Mouse (Mus musculus) midbrain, embryonic 16.5 days (tissue): ENCODE data around the gene Hist1h1c. TPM values are rescaled to one million over a fixed set of nuclear protein-coding genes. Genes with fewer than 3 reads are reported as not detected.
"Not testable (repeated sequence)": the region's sequence is repeated elsewhere in the genome, so short reads cannot be mapped to it uniquely, and the experiment has no call there.

Experiments used
- ATAC-seq: fragments of 200-750 bp; cut with Nextera tagmentation; 2 replicates; pipeline ENCODE4 v1.8.0; 2017; ENCODE audit warnings: moderate TSS enrichment
- H3K27ac ChIP-seq: fragments of 300-500 bp; sonication (generic); 2 replicates; pipeline ENCODE4 v1.5.1; 2014; ENCODE audit warnings: mild to moderate bottlenecking, low read length, mixed read lengths
- H3K27me3 ChIP-seq: fragments of 300-500 bp; sonication (generic); 2 replicates; pipeline ENCODE4 v1.6.1; 2014; ENCODE audit warnings: low read depth, low read length, mixed read lengths; ENCODE audit not compliant: control insufficient read depth, insufficient read depth
- H3K36me3 ChIP-seq: fragments of 300-500 bp; sonication (generic); 2 replicates; pipeline ENCODE4 v1.6.1; 2014; ENCODE audit warnings: mild to moderate bottlenecking, low read length, moderate library complexity, mixed read lengths; ENCODE audit not compliant: control insufficient read depth, insufficient read depth
- H3K4me1 ChIP-seq: fragments of 300-500 bp; sonication (generic); 2 replicates; pipeline ENCODE4 v1.6.1; 2014; ENCODE audit warnings: mild to moderate bottlenecking, low read length, mixed read lengths; ENCODE audit not compliant: control insufficient read depth, insufficient read depth
- H3K4me2 ChIP-seq: fragments of 300-500 bp; sonication (generic); 2 replicates; pipeline ENCODE4 v1.6.1; 2014; ENCODE audit warnings: mild to moderate bottlenecking, low read length, mixed read lengths
- H3K4me3 ChIP-seq: fragments of 300-500 bp; sonication (generic); 2 replicates; pipeline ENCODE4 v1.5.1; 2014; ENCODE audit warnings: low read depth, mild to moderate bottlenecking, low read length, moderate library complexity, mixed read lengths
- H3K9ac ChIP-seq: fragments of 300-500 bp; sonication (generic); 2 replicates; pipeline ENCODE4 v1.6.1; 2014; ENCODE audit warnings: low read depth, low read length, mixed read lengths
- H3K9me3 ChIP-seq: fragments of 300-500 bp; sonication (generic); replicated peaks from 2 replicates; pipeline ENCODE4 v1.6.1; 2014; ENCODE audit warnings: mild to moderate bottlenecking, low read length, mixed read lengths; ENCODE audit not compliant: control insufficient read depth, poor library complexity, severe bottlenecking
- WGBS: fragments of 180-500 bp; shearing (Covaris S2); extraction: QIAGEN DNeasy Blood & Tissue Kit; methylation state at CpG from one replicate; pipeline ENCODE4 v1.1.7; 2014; 5-methylcytosine and 5-hydroxymethylcytosine counted together
- polyA plus RNA-seq: library from polyadenylated mRNA; unstranded; fragments of >200 nt; fragmentation: Nextera tagmentation; extraction: Ambion mirVana; gene quantifications from 2 replicates; pipeline ENCODE4 v1.2.1, GENCODE M21; 2015

The Hist1h1c gene
- polyA plus RNA-seq, 1 experiment from 2014 or later: 8.7 TPM

DNA sequence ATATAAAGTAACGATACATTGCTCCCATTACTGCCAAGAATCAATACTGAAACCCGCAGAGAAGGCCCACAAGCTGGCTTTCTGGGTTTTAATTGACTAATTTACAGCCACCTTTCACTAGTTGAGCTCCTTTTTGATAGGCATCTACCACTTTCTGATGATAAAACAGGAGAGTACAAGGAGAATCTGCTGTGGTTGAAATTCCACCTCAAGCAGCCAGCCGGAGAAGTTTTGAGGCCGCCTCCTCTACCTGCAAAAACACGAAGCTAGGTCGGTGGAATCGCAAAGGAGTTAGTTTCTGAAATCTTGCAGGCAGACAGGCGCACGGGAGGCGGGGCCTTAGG lies 24.6 kb downstream of the Hist1h1c start:
- Histone ChIP-seq H3K4me2 (peak overlapping the region; percentile 82), H3K27ac (peak overlapping the region; percentile 67), H3K4me1 (peaks cover 25% of the 10 kb centered on the region), H3K9ac (peak overlapping the region; percentile 22; the same call in 1 of the 2 replicates), H3K4me3 (peak overlapping the region; percentile 49), H3K27me3 (no peaks in the 10 kb centered on the region), H3K36me3 (no peaks in the 10 kb centered on the region), H3K9me3 (no peaks in the 10 kb centered on the region)
- under 1% methylated on average over 10 of the region's 10 CpGs for WGBS
- ATAC-seq: no peak

DNA sequence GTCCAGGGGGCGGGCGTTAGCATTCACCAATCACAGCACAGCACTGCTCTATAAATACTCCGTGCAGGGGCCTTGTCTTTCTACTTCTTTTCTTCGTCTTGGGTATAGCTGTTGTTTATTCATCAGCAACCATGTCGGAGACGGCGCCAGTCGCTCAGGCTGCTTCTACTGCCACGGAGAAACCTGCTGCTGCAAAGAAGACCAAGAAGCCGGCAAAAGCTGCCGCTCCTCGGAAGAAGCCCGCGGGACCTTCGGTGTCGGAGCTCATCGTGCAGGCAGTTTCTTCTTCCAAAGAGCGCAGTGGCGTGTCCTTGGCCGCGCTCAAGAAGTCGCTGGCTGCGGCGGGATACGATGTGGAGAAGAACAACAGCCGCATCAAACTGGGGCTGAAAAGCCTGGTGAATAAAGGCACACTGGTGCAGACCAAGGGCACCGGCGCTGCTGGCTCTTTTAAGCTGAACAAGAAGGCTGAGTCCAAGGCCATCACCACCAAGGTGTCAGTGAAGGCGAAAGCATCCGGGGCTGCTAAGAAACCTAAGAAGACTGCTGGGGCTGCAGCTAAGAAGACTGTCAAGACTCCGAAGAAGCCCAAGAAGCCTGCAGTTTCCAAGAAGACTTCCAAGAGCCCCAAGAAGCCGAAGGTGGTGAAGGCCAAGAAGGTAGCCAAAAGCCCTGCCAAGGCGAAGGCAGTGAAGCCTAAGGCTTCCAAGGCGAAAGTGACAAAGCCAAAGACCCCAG lies 25.1 kb downstream of the Hist1h1c start, which contains the start of gene Hist1h1a:
Gene Hist1h1a, plus strand, starts transcription at position 81 of the 738 bp plus-strand sequence.
- H3K9ac ChIP-seq: peak within 1 kb of the TSS; percentile 64
- peak within 1 kb of the TSS; percentile 67 for H3K27ac ChIP-seq
- peak; percentile 73 for ATAC-seq
- WGBS: 3% methylated on average over 34 of the region's 34 CpGs
- H3K36me3 ChIP-seq: no peaks in the 10 kb centered on the region
- peaks cover 25% of the 10 kb centered on the region for H3K4me1 ChIP-seq
- H3K4me2 ChIP-seq: peak within 1 kb of the TSS; percentile 82
- no peaks in the 10 kb centered on the region for H3K27me3 ChIP-seq
- H3K9me3 ChIP-seq: no peaks in the 10 kb centered on the region
- H3K4me3 ChIP-seq: peak within 1 kb of the TSS; percentile 49

DNA sequence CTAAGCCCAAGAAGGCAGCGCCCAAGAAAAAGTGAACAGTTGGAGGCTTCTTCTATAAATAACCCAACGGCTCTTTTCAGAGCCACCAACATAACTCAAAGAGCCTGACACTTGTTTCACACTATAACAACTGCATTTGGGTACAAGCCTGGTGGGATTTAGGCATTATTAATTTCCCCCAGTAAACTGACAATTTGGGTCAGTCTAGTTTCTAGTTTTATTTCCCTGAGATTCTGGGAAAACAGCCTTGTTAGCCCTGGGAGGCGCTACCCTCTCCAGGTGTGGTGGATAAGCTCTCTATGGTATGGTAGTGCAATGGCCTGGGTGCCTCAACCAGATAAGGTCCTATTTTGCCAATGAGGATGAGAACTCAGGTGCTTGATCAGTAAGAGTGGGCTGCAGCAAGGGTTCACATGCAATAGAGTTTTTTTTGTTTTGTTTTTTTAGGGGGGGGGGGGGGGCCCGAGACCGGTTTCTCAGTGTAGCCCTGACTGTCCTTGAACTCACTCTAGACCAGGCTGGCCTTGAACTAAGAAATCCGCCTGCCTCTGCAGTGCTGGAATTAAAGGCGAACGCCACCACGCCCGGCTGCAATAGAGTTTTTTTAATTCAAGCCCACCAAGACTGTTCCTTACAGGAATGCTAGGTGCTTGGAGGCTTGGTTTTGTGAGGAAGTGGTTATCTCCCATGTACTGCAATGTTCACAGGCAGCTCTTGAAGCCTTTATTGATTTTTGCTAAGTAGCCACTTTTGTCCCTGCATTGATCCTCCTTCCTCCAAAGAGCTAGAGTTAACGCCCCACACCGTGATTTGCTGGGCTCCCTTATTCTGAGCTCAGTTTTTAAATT lies 25.9 kb downstream of the Hist1h1c start:
- no peaks in the 10 kb centered on the region for H3K27me3 ChIP-seq
- no peaks in the 10 kb centered on the region for H3K36me3 ChIP-seq
- H3K4me2 ChIP-seq: peak overlapping the region; percentile 82
- peak overlapping the region; percentile 67 for H3K27ac ChIP-seq
- H3K4me3 ChIP-seq: peak overlapping the region; percentile 49
- ATAC-seq: no peak
- H3K4me1 ChIP-seq: peaks cover 25% of the 10 kb centered on the region
- no peaks in the 10 kb centered on the region for H3K9me3 ChIP-seq
- WGBS: 33% methylated on average over 12 of the region's 12 CpGs
- H3K9ac ChIP-seq: peak overlapping the region; percentile 64

DNA sequence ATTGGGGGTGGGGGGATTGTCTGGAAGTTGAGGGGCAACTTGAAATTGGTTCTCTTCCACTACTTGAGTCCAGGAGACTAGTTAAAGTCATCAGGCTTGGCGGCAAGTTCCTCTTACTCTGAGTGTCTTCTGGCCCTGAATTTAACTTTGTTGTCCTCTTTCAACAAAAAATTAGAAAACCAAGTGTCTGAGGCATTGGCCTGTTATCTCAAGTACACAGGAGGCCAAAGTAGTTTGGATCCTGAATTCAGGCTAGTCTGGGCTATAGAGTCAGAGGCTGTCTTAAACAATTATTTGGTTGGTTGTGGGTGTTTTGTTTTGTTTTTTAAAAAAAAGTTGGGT lies 26.5 kb downstream of the Hist1h1c start:
- H3K36me3 ChIP-seq: no peaks in the 10 kb centered on the region
- no peaks in the 10 kb centered on the region for H3K9me3 ChIP-seq
- no peak overlapping the region for H3K4me2 ChIP-seq
- H3K4me1 ChIP-seq: peaks cover 21% of the 10 kb centered on the region
- no peak overlapping the region for H3K4me3 ChIP-seq
- ATAC-seq: no peak
- H3K27ac ChIP-seq: no peak overlapping the region
- 68% methylated on average over 1 of the region's 1 CpGs for WGBS
- H3K27me3 ChIP-seq: no peaks in the 10 kb centered on the region
- no peak overlapping the region for H3K9ac ChIP-seq

DNA sequence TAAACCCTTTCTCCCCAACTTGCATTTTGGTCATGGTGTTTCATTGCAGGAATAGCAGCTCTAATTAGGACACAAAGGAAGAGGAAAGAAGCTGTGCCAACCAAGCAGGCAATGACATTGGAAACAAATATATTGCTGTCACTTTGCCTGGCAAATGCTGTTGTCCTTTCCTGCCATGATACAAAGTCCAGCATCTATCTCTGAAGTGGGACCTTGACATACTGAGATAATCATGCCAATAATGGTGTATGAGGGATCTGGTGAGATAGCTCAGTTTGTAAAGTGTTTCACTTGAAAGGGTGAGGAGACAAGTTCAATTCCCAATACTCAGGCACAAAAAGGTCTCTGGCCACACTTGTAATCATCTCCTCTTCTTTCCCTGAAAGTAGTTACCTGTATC lies 28.2 kb downstream of the Hist1h1c start:
- H3K4me1 ChIP-seq: peaks cover 18% of the 10 kb centered on the region
- no peaks in the 10 kb centered on the region for H3K9me3 ChIP-seq
- no peak overlapping the region for H3K4me3 ChIP-seq
- H3K4me2 ChIP-seq: no peak overlapping the region
- no peak overlapping the region for H3K27ac ChIP-seq
- ATAC-seq: no peak
- no peak overlapping the region for H3K9ac ChIP-seq
- H3K27me3 ChIP-seq: no peaks in the 10 kb centered on the region
- no peaks in the 10 kb centered on the region for H3K36me3 ChIP-seq

GRCm38 (mm10) chr13:23768834-23769397 lies 30.3 kb downstream of the Hist1h1c start:
- Histone ChIP-seq H3K27ac (no peak overlapping the region), H3K9ac (no peak overlapping the region), H3K27me3 (no peaks in the 10 kb centered on the region), H3K4me1 (peaks cover 16% of the 10 kb centered on the region), H3K36me3 (no peaks in the 10 kb centered on the region), H3K4me3 (no peak overlapping the region), H3K9me3 (no peaks in the 10 kb centered on the region), H3K4me2 (no peak overlapping the region)
- 34% methylated on average over 5 of the region's 5 CpGs for WGBS
- no peak for ATAC-seq

- H3K27ac ChIP-seq, H3K27me3 ChIP-seq, H3K4me3 ChIP-seq, H3K4me2 ChIP-seq, H3K9ac ChIP-seq, H3K4me1 ChIP-seq, H3K9me3 ChIP-seq, H3K36me3 ChIP-seq, ATAC-seq: not testable (repeated sequence)
- WGBS: 96% methylated on average over 2 of the region's 2 CpGs
These were observed 31.0 kb downstream of the Hist1h1c start, which contains the start of gene Trim38 for GRCm38 (mm10) chr13:23769613-23770012. TSS of gene Trim38 (plus strand) at chr13:23769913.

DNA sequence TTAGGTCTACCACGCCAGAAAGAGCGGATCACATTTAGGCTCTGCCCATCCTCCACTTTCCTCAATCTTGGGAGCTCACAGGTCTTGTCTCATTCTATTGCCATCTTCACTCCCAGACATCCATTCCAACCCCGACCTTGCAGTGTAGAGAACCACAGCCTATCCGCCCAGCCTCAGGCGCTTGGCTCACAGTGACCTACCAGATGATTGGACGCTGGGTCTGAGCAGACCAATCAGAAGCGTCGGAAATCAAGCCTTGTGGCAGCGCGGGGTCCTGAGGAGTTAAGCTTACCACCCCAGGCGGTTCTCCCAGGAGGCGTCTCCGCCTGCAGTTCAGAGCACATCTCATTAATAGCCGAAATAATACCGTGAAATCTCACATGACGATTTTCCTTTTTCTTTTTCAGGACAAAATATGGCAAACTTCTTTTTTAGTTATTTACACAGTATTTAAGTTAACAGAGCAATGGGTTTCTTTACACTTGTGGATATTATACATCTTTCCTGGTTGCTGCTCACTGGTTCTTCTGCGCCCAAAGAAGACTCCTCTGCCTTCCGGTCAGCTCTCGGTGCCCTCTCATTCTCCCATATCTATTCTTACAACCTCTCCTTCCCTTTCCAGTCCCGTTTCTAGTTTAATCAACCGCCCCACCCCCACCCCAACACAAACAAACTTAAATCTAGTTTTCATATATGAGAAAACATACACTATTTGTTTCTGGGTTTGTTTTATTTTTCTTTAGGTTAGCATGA lies 34.1 kb downstream of the Hist1h1c start:
- Histone ChIP-seq H3K9me3 (no peaks in the 10 kb centered on the region), H3K4me1 (peaks cover 8% of the 10 kb centered on the region), H3K27me3 (no peaks in the 10 kb centered on the region), H3K4me2 (peak overlapping the region; percentile 52), H3K36me3 (no peaks in the 10 kb centered on the region), H3K27ac (no peak overlapping the region), H3K4me3 (peak overlapping the region; percentile 8; the same call in 1 of the 2 replicates), H3K9ac (no peak overlapping the region)
- WGBS: 22% methylated on average over 21 of the region's 21 CpGs
- ATAC-seq: peak; percentile 92
